Mouse (Mus musculus) spleen, postnatal 14 days (tissue): ENCODE measurements around the gene Trhde.

Experiments
- DNase-seq, 2 experiments: peaks; one replicate each; pipeline ENCODE4 v3.0.0; 2021 to 2022; ENCODE audit warnings: low spot score in 2 of 2

The Trhde gene

GRCm38 (mm10) chr10:114735678-114736077, 66.4 kb downstream of the Trhde start:
- DNase-seq = no peak

DNA sequence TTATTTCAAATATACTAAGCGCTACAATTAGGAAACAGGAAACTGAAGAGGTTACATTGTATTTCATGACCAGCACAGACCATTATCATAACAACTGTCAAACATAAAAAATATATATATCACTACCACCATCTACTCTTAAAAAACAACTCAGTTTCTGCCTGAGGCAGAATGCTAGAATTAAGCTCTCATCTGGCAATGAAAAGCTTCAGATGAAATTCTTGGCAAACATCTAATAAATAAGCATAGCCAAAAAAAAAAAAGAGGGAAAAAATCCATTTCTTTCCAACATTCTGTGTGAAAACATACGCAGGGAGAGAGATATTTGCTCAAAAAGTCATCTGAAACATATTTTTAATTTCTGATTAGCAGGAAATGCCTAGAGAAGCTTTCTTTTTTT, 67.0 kb downstream of the Trhde start:
- no peak for DNase-seq

- DNase-seq = no peak
Measured at GRCm38 (mm10) chr10:114725591-114725990, 76.5 kb downstream of the Trhde start.

- no peak for DNase-seq
Measured at GRCm38 (mm10) chr10:114701791-114702190, 100.3 kb downstream of the Trhde start.

DNA sequence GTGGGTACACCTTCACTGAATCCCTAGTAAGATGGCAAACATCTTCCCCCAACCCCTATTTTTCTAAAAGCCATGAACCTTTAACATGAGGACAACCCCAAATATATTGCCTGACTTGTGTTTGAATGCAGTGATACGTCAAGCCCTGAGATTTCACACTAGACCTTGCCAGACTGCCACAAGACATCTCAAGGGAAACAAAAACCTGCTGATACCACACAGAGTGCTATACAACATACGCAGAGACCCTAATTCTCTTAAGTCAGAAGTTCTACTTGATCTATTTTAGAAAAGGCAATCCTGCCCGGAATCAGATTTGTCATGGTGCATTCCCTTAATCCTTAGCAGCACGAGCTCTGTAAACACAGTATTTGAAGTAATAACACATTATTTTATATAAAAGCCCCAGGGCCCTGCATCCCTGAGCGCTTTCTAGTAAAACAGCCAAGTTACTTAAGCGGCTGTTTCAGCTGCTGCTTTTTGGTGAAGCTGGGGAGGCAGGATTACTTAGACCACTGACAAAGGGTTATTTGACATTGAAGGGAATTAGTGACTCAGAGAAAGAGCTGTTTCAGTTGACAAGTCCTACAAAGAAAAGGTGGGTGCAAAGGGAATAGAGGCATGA, 130.2 kb downstream of the Trhde start:
- DNase-seq = no peak

- no peak for DNase-seq
Measured at GRCm38 (mm10) chr10:114593046-114593445, 209.1 kb downstream of the Trhde start.

DNA sequence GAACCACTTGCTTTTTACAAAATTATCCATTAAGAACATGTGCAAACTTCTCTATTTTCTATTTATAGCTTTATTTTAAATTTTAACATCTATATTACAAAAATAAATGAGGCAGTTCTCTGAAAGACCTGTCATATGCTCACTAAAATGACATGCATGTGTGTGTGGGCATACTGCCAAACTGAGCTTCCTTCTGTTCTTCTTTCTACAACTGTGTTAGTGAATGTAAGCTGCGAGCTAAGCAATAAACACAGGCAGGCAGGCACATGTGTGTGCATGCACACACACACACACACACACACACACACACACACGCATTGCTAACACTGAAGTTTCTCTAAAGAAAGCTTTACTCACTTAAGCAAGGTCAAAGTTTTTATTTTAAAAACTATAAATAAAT, 223.2 kb downstream of the Trhde start:
- no peak for DNase-seq

GRCm38 (mm10) chr10:114567891-114568290, 234.2 kb downstream of the Trhde start:
- no peak for DNase-seq

DNA sequence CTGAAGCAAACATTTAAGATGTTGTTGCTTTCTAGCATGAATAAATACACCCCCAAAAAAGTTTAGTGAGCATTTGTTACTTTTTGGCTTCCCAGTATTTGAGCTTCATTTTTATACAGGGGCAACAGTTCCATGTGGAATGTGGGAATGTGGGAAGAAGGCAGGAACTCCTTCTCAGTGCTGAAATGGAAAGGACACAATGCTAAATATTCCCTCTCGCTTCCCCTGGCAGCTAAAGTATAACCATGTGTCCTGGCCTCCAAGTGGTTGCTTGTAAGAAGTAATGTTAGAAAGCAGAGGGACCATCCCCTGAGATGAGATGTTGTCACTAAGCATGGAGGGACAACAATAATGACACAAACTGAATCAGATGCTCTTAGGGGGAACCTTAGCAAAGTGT, 292.9 kb downstream of the Trhde start:
- no peak for DNase-seq

GRCm38 (mm10) chr10:114488806-114489205, 313.3 kb downstream of the Trhde start:
- no peak for DNase-seq

GRCm38 (mm10) chr10:114455591-114455990, 346.5 kb downstream of the Trhde start:
- DNase-seq = no peak

- DNase-seq = no peak
Measured at GRCm38 (mm10) chr10:114448116-114448515, 354.0 kb downstream of the Trhde start.

GRCm38 (mm10) chr10:114418956-114419530, 383.1 kb downstream of the Trhde start:
- no peak for DNase-seq

DNA sequence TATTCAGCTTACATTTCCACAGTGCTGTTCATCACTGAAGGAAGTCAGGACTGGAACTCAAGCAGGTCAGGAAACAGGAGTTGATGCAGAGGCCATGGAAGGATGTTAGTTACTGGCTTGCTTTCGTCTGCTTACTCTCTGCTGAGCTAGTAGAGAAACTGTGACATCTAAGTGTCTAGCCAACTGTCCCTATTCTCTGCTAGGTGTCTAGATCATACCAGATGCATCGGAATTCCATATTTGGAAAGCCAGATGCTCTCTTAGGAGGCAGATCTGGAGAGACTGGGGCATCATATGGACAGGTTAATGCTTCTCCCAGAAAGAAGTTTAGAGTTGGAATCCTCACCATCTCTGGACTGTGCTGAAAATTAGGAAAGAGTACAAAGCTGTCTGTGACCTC, 386.4 kb downstream of the Trhde start:
- no peak for DNase-seq

GRCm38 (mm10) chr10:114405260-114405659, 396.8 kb downstream of the Trhde start:
- no peak for DNase-seq

DNA sequence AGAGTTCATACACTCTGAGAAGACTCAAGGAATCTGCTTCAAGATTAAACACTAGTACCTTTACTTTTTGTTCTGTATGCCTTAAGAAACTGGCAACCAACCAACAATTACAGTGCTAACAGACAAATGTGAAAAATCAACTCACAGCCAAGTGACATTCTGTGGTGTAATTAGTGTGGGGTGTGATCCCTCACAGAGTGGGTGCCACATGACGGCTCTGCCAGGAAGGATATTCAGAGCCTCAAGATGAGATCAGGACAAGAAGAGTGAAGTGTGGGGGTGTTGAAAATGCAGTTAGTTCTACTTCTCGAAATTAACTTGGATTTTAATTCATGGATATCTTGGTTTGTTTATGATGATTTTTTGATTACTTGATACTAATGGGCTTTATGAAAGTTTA, 398.3 kb downstream of the Trhde start:
- no peak for DNase-seq

- DNase-seq = no peak
Measured at GRCm38 (mm10) chr10:114370804-114371203, 431.3 kb downstream of the Trhde start.

DNA sequence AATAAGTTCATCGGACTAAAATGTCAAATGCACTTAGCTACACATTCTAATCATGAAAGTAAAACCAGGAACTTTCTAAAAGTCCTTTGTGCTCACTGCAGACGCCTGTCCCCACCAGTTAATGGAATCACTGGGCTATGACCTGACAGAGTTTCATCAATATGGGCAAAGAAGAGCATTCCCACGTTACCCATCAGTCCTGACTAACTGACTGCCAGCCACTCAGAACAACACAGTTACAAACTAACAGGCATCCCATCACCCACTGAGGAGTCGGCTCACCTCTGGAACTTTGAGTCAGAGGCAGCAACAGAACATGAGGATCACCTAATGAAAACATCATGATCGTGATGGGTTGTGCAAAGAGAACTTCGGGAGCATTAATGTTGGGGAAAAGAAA, 438.7 kb downstream of the Trhde start:
- no peak for DNase-seq

DNA sequence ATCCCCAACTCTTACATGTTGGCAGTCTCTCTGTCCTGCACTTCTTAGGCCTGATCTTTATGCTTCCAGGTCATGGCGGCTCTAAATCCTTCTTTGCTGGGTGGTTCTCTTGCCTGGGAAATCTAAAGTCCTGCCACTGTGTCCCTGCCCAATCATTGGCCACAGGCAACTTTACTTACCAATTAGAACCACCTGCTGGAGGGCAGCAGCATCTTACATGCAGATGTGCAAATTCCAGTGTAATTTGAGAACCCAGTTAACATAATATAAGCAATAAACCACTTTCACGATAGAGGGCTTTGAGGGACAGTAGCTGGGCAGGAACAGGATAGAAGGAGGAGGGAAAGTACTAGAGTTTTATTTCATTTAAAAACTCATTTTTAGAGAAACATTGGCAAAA, 439.5 kb downstream of the Trhde start:
- no peak for DNase-seq
